Mouse (Mus musculus) T-helper 1 cell (primary cell): ENCODE data around the gene Cdh12.
"Not testable (repeated sequence)": the region's sequence is repeated elsewhere in the genome, so short reads cannot be mapped to it uniquely, and the experiment has no call there.

Experiments
- in situ Hi-C: fragments of 300-600 bp; cut with MboI, MseI; formaldehyde crosslinking; loops from one replicate; pipeline ENCODE4 v1.15.1; 2025; ENCODE audit warnings: high pct_unique_total_duplicates

Cdh12 gene

DNA sequence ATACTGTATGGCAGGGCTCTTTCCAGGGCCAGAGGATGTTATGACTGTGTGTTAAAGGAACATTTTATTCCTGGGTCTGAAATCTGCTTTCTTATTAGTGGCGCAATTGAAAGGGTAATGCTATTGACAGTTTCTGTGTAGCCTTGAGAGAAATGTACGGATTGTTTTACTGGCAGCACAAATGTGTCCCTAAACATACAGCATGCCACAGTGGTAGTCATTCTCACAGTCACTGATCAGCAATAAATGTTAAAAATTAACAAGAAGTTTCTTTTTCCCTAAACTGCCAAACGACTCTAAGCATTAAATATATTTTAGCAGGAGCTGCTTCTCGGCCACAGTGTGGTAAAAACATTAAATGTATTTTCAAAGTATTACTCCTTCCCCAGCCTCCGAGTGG lies 926.4 kb downstream of the Cdh12 start:
- in situ Hi-C loops, result no loop called here

DNA sequence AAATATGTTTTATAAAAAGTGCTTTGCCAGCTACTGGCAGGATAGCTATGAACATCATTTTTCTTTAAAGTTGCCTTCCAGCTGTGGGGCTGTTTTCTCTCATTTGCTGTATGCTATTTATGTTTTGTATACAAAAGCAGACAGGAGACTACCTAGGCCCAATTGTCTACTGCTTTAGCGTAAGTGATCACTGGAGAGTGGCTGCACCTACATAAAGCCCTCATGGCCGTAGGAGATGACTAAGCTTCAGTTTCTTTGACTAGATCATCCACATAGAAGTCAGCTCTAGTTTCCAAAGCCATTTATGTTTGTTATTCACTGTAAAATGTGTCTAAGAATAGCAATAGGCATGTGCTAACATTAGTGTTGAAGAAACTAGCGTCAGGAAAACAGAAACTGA lies 926.8 kb downstream of the Cdh12 start:
- in situ Hi-C loops, result no loop called here

DNA sequence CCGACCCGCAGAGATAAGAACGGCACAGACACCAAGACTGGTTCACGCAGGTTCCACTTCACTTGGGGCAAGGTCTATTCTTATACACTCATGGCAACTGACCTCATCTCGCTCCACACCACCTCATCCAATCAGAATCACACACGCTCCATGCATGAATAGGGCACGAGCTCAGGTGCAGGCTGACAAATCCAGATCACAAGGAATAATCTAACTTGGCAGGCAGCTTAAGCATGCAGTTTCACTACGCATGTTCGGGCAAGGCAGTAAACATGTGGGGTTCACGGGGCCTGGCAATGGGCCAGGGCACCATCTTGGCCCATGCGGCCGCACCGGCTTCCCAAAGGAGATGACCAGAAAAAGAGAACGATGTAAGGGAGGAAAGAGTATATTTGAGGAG lies 942.4 kb downstream of the Cdh12 start:
- in situ Hi-C loops, result not testable (repeated sequence)

GRCm38 (mm10) chr15:21393080-21393479 lies 944.0 kb downstream of the Cdh12 start:
- in situ Hi-C loops, result no loop called here

- in situ Hi-C loops, result no loop called here
These were observed 956.1 kb downstream of the Cdh12 start for GRCm38 (mm10) chr15:21405196-21405595.

DNA sequence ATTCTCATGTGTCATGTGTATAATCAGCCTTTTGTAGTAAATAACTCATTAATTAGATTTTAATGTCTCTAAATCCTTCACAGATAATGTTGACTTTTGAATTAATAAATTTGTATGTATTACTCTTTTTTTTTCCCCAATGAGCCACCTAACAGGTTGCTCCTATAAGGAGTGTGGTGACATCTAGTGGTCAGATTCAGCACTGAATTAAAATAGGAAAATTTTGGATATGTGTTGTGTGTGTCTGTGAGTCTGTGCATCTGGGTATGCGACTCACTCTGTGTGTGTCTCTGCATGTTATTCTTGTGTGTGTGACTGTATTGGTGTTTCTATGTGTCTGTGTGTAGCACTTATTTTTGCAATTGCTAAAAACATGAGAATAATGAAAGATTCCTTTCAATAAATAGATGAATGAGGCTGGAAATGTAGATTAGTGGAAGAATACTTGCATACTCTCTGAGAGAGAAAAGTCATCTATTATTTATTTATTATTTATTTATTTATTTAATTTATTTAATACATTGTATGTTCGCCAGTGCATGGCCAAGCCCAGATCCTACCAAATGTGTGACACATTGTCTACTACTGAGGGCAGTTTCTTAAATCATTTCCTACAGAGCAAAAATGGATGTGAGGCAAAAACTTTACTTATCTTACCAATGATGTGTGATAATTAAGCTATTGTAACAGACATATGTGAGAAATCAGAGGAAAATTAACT lies 958.4 kb downstream of the Cdh12 start:
- in situ Hi-C loops, result no loop called here

DNA sequence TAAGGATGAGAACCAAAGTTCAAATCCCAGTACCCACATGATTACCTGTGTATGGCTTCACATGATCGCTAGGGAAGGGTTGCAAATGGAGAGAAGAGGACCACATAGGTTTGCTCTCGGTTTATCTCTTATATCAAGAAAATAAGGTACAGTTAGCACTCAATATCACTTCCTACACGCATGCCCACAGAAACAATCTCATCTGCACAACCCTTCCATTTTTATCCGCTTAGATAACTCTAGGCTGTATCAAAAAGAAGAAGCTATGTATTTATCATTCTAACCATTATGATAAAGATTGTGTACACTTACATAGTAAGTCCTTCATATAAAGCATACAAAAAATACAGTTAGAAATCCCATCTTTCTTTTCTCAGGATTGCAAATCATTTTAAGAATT lies 988.3 kb downstream of the Cdh12 start:
- in situ Hi-C loops, result no loop called here

GRCm38 (mm10) chr15:21437924-21438323 lies 988.9 kb downstream of the Cdh12 start:
- in situ Hi-C loops, result no loop called here

GRCm38 (mm10) chr15:21458098-21458497 lies 1009.0 kb downstream of the Cdh12 start:
- in situ Hi-C loops, result no loop called here

DNA sequence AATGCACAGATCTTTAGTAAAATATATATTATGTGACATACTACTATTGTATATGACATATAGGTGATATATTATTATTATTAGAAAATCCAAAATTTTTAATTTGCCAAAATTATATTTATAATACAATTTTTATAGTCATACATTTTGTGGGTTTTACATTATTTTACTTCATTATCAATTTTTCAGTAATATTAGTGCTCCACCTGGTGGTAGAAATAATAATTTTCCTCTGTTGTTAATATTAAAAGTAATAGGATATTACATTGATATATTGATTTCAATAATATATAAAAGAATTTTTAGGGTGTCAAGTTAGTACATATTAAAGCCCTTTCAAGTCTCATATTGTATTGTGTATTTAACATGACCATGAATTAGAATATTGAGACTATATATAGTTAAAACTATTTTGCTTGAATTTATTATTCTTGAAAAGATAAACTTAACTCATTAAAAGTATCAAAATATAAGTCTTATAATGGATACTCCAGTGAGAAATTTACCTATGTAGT lies 1070.3 kb downstream of the Cdh12 start:
- in situ Hi-C loops, result no loop called here

- in situ Hi-C loops, result no loop called here
These were observed 1081.7 kb downstream of the Cdh12 start for GRCm38 (mm10) chr15:21530804-21531203.

DNA sequence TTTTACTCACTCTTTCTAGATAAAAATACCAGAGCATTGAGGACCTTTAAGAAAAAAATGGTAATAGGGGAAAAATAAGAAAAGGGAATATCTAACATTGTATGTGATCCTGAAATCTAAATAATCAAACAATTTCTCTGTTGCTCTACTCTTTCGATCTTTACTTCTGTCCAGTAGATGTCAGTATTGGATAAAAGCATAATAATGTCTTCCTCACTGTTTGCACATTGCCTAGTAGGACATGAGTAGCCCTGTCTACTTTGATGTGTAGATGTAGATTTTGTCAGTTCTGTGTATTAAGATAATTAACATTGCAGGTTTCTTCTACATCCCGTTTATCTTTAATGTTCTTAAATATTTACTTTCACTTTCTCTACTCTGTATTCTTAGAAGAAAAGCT lies 1087.8 kb downstream of the Cdh12 start:
- in situ Hi-C loops, result no loop called here

- in situ Hi-C loops, result no loop called here
These were observed 1095.7 kb downstream of the Cdh12 start for GRCm38 (mm10) chr15:21544786-21545185.

DNA sequence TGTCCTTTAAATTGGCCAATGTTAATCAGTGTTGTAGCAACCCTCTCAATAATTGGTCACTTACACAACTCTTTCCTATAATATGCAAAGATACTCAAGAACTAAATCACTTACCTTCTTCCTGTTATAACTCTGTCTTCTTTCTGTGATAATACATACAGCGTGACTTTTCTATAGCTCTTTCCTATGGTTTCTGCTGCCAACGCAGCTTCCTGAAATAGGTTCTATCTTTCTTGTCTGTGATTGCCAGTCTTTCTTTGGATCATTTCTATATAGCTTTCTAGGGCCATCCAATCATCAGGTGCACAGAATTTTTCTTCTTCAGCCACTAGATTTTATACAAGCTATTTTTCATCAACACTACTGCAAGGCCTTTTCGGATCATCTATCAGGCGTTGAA lies 1106.9 kb downstream of the Cdh12 start:
- in situ Hi-C loops, result no loop called here

- in situ Hi-C loops, result no loop called here
These were observed 1117.4 kb downstream of the Cdh12 start for GRCm38 (mm10) chr15:21566314-21567051.

- in situ Hi-C loops, result no loop called here
These were observed 1155.4 kb downstream of the Cdh12 start for GRCm38 (mm10) chr15:21604510-21604909.
